Mouse (Mus musculus): Measurements from ENCODE around the gene Ttc30a2.
"Not testable (repeated sequence)": the region's sequence is repeated elsewhere in the genome, so short reads cannot be mapped to it uniquely, and the experiment has no call there.

Gene Ttc30a2

DNA sequence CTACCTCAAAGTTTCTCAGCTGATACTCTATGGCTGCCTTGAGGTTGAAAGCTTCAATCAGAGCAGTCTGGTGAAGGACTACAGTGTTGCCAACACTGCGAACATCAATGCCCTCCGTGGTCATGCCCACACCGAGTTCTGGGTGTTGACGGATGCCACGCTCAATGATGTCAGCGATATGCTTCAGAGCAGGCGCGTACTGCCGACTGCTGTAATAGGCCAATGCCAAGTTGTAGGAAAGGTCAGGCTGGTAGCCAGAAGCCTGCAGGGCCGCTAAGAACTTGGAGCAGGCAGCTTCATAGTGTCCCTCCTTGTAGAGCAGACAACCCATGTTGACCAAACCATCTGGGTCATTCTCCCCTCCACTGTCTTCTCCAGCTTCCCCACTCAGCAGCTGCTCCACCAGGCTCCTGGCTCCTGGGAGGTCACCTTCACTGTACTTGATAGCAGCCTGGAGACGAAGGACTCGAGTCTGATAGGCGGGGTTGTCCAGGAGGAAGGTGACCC lies 3.0 kb upstream of the Ttc30a2 start:
- ATAC-seq (ENCODE audit: low TSS enrichment), result not testable (repeated sequence)

DNA sequence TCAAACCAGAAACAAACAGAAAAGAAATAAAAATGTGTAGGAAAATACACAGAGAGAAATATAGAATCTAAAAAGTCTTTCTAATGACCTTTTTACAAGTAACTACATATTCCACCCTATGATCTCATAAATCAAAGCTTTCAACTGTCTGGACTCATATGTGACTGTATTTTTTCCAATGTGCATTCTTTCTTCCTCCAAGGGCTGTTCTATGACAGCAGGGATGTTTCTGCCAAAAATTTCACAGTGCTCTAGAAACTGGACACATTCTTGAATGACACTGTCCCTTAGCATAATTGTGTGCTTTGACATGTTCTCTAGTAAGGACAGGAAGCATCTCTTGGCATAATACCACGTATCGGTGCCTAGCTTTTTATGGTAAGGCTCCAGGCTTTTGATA lies 1.9 kb downstream of the Ttc30a2 start:
- not testable (repeated sequence) for ATAC-seq (ENCODE audit: low TSS enrichment)

DNA sequence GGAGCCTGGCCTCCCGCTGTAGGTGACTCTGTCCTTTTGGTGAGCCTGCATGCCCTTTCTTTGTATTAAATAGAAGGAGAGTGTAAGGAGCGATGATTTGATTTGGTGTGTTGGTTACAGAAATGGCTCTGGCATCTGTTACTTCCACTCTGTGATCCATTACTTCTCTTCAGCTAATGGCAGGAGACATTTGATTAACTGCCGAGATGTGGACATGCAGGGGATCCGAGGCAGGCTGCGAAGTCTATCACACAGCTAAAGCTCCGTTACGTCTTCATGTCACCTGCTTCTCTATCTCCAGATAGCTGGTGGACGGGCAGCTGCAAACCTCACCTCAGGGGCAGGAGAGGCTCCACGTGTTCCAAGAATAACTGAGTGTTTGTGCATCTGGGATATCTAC lies 3.8 kb downstream of the Ttc30a2 start:
- no peak for ATAC-seq (ENCODE audit: low TSS enrichment)

DNA sequence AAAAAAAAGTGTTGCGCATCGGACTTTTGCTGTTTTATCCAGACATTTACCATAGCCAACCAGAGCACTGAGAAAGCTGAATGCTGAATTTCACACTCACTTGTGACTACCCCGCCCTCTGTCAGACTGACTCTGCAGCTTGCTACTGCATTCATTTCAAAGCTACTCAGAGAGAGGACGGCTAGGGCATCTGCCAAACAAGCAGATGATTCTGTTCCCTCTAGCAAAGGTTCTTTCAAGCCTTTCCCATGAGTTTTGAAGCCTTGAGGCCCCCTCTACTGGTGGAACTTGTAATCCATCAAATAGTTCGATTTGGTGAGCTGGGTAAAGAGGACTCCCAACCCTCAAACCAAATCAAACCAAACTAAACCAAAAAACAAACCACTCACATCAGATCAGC lies 13.0 kb downstream of the Ttc30a2 start:
- peak; percentile 95 for ATAC-seq (ENCODE audit: low TSS enrichment)

DNA sequence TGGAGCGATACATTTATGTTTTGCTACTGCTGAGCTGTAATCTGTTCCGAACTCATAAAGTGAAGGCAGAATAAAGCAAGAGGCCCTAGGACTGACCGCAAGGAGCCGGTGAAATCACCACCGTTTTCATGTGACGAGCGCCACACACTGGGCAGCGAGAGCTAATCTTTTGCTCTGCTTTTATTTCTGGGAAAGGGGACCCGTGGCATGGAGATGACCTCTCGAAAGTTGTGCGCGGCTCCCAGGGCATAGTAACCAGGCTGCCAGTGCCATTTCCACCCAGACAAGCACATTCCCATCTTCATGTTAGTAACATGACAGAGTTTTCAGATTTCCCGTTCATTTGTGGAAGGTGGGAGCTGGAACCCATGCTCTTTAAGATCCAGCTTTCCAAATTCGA lies 13.5 kb downstream of the Ttc30a2 start:
- ATAC-seq (ENCODE audit: low TSS enrichment), result peak; percentile 38; the same call in 1 of the 2 replicates

DNA sequence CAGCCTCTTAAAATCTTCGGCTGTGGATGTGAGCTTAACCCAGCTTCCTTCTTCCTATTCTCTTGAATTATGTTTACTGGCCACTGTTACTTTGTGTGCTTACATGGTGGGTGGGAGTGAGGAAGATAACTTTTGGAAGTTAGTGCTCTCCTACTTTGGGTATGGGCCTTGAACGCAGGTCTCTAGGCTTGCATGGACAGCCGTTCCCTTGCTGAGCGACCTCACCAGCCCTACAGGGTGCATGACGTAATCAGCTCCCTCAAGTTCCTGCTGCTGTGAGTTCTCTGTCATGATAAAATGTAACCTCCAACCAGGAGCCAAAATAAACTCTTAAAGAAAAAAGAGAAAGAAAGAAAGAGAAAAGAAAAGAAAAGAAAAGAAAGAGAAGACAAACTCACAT lies 13.9 kb downstream of the Ttc30a2 start:
- no peak for ATAC-seq (ENCODE audit: low TSS enrichment)

DNA sequence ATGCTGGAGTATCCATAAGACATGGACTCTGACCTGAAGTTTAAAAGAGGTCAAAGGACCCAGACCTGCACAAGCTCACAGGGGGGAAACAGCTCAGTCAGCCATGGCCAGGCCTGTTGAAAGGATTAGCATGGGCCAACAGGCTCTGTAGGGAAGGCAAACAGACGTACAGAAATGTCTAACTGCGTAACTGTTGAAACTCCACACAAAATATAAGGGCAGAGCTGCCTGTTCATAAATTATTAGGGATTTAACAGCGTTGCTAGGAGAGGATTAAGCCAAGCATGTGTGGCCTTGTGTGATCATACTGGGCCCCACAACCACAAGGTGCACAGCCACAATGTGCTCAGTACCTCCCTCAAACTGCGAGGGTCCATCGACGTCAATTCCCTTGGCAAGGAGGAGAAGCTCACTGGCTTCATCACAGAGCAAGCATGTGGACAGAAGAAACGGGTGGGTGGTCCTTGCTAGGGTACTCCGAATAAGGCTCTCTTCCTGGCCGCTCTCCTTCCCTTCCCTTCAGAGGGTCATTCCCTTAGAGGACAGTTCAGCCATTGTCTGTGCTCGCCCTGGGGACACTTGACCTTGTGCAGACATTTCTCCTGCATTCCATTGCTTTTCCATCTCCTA lies 14.6 kb downstream of the Ttc30a2 start:
- ATAC-seq (ENCODE audit: low TSS enrichment), result no peak

DNA sequence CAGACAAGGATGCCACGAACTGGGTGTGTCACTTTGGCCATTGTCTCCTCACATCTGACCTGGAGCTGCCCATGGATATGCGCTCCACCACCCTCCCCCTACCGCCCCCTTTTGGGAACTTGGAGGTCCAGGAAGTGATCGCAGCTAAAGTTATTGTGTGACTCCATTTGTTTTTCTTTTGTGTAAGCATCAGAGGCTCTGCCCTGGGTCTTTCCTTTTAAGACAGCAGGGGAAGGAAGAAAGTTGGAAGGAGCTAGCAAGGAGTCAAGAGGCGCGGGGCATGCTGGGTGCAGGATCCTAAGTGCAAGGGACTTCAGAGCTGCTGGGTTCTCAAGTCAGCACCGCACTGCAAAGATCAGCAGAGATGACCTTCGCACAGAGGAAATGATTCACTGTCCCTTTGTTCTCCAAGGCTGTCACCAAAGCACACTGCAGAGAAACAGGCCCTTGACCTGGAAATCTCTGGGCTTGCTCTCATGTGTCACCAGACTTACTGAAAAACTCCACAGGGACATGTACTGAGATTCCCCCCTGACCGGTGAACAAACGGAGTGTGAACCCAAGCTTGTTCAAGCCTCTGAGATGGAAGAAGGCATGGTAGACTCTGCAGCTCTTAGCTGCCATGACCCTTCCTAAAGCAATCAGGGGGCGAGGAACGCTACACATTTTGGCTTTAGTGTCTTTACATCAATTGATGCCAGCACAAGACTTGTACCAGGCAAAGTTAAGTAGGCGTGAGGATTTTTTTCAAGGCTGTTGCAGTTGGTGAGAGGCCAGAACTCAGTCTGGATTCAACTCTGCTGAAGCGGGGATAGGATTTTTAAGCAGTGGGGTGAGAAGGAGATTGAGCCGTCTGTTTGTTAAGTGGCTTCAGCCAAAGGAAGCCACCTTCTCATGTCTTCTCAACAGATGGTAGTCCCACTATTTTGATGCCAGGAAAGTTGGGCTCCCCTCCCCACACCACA lies 17.3 kb downstream of the Ttc30a2 start:
- ATAC-seq (ENCODE audit: low TSS enrichment), result peak; percentile 64

DNA sequence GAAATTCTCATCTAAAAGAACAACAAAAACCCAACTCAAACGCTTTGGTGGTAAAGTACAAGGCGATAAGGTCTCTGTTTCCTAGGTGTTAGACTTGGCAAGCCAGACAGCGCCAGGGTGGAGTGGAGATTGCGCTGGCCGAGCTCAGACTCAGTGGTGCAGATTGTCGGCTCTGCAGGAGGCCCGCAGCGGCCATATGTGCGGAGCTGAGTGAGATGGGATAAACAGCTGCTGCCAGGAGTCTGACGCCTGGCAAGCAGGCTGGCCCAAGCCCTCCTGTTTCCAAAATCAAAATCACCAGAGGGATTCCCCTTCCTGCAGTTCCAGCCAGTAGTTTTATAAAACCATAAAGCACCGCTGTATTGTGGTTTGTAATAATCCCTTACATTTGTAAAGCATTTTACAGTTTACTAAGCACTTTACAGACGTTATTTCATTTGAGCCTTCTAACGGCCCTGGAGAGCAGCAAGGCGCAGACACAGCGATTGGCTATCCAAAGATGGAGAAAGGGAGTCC lies 18.1 kb downstream of the Ttc30a2 start:
- ATAC-seq (ENCODE audit: low TSS enrichment), result no peak

DNA sequence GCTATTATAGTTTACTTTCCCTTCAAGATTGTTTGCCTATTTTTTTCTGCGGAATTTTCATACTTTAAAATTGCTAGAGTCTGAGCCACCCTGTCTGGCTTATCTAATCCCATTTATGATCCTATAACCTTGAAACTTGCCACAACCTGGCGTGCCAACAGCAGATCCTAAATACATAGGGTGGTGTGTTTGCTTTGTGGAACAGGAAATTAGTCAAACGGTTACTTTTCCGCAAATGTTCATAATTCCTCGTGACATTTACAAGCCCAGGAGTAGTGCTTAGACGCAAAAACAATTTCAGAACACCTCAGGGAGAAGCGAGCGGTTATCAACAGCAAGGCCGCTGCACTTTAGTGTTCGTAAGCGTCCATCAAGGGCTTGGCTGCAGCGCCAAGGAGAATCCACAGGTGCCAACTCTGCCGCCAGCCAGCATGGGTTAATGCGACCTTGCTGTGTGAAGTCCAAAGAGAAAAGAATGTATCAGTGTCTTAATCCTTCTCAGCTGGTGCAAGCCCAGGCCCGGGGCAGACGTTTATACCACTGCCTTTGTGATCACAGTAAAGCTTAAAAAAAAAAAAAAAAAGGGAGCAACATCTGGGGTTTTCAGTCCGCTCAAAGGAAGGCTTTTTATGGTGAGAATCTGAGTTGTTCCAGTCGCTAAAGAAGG lies 18.7 kb downstream of the Ttc30a2 start:
- ATAC-seq (ENCODE audit: low TSS enrichment), result no peak

DNA sequence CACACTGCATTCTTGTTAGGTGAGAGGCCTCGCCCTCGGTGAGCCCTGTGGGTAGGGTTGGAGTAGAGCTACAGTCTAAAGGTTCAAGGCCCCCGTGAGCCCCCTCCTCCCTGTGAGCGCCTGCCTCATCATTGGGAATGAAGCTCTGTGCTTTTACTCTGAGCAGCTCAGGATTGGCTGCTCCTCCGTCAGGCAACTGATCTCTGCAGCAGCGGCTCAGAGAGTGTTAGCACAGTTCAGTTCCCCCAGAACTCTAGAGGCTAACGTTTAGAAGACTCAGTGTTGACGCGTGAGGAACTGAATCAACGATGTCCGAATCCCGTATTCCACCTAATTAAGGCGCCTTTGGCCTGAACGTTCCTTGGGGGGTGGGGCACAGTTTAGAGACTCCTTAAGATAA lies 22.3 kb downstream of the Ttc30a2 start:
- no peak for ATAC-seq (ENCODE audit: low TSS enrichment)

DNA sequence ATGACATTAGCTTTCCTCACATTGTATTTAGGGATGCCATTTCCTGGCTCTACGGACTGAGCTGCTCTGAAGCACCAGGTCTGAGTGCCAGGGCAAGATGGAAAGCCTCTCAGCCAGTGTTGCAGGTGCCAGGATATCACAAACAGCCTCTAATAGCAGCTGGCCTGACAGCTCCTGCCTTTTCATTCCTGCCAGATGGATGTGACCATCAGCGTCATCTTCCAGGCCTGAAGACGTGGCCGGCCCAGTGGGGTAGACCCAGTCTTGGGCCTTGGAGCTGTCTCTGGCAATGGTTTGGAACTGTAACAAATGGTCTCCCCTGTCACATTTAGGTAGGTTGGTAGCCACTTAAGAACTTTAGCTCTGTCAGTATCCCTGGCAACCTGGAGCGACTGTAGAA lies 24.6 kb downstream of the Ttc30a2 start:
- ATAC-seq (ENCODE audit: low TSS enrichment), result no peak

DNA sequence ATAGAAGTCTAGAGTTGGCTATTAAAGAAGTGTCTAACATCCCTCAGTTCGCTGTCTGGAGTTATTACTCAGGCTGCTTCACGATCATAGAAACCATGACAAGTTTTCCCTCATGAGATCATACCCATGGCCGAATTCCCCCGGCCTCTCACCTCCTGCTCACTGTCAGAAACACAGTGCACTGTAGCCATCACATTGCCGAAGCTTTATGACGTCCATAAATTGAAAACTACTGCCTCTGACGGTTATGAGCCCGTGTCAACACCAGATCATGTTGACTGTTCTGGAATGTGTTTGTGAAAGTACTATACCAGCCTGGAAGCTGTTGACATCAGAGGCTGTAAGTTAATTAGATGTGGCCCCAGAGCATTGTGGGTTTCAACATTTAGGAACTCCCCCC lies 27.3 kb downstream of the Ttc30a2 start:
- ATAC-seq (ENCODE audit: low TSS enrichment), result no peak

DNA sequence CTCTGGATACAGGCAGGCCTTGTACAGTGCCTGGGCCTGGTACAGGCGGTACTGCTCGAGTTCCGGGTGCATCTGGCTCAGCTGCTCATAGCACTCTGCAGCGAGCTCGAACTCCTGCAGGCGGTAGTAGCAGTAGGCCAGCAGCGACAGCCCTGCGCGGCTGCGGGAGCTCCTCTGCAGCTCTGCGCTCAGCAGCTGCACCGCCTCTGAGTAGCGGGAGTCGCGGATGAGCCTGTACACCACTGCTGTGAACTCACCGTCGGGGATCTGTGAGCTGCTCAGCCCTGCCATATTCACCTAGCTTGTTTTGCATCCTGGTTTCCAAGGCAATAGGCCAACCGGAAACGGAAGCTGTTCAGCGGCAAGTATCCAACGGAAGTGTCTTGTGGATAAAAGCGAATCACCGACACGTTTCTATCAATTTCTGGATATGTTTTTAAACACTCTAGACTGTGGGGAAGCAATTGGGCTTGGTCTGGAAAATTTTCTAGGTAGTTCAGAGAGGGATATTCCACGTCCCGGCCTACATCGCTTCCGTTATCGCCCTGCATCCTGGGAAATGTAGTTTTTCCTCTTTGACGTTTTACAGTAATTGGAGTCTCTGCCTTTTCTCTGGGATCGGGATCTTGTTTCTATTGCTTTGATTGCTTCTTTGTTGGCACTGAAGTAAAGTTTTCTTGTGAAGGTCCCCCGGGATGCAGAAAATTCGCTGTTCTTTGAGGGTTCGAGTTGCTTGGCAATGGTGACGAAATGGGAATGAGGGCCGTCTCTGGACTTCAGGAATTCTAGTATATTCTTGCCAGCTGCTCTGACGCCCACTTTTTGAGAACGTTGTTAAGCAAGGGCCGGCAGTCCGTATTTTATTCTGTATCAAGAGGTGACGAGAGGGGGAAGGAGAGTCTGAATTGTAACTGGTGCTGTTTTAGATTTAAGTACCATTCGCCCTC lies 39.6 kb downstream of the Ttc30a2 start, which contains the start of gene Ttc30b:
TSS of gene Ttc30b (minus strand) at position 469 of the 947 bp plus-strand sequence.
- ATAC-seq (ENCODE audit: low TSS enrichment), result peak; percentile 94

DNA sequence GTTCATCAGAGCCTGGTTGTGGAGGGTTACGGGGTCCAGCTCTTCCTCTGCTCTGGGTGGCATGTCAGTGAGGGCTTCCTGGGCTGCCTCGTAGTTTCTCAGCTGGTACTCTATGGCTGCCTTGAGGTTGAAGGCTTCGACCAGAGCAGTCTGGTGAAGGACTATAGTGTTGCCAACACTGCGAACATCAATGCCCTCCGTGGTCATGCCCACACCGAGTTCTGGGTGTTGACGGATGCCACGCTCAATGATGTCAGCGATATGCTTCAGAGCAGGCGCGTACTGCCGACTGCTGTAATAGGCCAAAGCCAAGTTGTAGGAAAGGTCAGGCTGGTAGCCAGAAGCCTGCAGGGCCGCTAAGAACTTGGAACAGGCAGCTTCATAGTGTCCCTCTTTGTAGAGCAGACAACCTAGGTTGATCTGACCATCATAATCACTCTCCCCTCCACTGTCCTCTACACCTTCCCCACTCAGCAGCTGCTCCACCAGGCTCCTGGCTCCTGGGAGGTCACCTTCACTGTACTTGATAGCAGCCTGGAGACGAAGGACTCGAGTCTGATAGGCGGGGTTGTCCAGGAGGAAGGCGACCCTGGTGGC lies 40.4 kb downstream of the Ttc30a2 start:
- ATAC-seq (ENCODE audit: low TSS enrichment), result not testable (repeated sequence)

DNA sequence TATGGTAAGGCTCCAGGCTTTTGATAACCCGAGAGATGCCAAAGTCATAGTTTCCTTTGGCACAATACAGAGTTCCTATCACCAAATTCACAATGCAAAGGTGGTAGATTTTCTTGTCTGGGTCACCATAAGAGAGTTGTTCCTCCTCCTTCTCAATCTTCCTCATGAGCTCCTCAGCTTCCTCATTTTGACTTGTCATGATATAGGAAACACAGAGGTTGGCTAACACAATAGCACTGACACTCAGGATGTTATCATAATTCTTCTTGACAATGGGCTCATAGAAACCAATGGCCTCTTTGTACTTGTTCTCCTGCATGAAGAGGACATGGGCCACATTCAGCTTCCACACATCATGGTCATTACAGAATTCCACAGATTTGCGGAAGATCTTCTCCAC lies 41.3 kb downstream of the Ttc30a2 start:
- not testable (repeated sequence) for ATAC-seq (ENCODE audit: low TSS enrichment)

DNA sequence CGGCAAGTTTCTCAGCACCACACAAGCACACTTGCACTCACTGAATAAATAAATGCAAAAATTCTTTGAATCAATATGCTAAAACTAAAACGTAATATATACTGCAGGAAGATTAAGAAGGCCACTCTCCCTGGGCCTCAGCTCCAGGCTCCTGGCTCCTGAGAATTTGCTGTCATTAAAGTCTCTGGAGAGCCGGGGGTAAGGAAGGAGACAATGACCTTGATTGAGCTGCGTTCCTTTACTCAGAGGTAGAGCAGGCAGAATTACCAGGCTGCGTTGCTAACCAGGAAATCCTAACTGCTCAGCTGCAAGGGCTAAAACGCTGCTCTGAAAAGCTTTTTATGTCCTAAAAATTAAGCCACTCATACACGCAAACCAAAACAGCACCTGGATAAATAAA lies 44.4 kb downstream of the Ttc30a2 start:
- ATAC-seq (ENCODE audit: low TSS enrichment), result no peak

DNA sequence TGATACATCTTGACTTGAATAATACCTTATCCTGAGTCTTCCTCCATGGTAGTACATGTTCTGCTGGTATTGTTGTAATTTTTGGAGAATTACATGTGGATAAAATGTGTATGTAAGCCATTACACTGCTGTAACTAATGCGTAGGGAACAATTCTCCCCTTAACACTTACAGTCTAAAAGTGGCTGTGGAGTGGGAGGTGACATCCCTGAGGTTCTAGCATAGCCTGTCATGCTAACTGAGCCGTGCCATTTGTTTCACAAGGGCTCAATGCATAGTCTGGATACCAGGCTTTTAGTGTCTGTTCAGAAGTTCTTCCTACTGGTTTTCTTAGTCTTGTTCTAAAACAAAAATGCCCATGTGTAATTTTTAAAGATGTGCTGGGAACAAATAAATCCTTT lies 47.0 kb downstream of the Ttc30a2 start:
- peak; percentile 90 for ATAC-seq (ENCODE audit: low TSS enrichment)

DNA sequence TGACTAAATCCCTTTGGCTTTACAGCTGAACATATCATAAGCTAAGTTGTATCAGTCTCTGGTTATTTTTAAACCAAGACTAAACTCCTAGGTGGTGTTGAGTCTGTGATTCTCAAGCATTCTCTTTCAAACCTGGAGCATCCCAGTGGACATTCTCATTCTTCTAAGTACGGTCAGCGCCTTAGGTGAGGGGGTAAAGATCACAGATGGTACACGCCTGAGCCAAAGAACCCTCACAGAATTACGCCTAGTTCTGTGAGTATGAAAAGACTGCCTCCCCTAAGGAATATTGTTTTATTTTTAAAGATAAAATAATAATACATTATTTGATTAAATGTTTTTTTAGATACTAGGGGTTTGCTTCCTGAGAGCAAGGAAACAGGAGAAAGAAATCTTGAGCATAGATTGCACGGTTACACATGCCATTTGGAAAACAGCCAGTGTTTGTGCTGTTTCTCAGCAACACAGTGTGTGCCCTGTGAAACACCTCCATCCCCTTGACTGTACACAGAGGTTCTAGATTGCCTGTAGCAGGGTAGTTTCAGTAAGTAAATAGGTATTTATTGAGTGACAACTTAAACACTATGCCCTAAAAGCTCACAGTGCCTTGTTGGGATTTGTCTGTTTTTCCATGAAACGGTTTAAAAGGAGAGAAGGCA lies 48.1 kb downstream of the Ttc30a2 start:
- no peak for ATAC-seq (ENCODE audit: low TSS enrichment)

DNA sequence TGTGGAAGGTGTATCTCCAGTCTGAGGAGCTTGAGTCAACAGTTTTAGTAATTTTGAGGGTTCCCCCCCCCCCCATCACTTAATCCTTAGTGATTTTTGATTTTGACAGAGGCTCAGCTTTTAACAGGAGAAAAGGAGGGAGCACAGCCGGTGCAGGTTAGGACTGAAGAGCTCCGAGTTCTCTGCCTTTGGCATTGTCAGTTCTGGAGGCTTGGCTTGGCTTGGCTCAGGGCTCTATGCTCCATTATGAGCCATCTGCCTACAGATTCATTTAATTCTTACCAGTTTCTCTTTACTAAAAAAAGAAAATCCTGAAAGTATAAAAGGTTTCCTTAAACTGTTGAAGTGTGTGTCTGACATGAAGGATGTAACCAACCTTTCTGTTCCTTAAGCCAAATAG lies 48.8 kb downstream of the Ttc30a2 start:
- no peak for ATAC-seq (ENCODE audit: low TSS enrichment)
